Mouse (Mus musculus): ENCODE data around the gene Fgd5. TPM values are rescaled to one million over a fixed set of nuclear protein-coding genes. Genes with fewer than 3 reads are reported as not detected.
"Not testable (repeated sequence)": the region's sequence is repeated elsewhere in the genome, so short reads cannot be mapped to it uniquely, and the experiment has no call there.

Fgd5 gene
- polyA plus RNA-seq, 1 experiment, result 4.1 TPM

DNA sequence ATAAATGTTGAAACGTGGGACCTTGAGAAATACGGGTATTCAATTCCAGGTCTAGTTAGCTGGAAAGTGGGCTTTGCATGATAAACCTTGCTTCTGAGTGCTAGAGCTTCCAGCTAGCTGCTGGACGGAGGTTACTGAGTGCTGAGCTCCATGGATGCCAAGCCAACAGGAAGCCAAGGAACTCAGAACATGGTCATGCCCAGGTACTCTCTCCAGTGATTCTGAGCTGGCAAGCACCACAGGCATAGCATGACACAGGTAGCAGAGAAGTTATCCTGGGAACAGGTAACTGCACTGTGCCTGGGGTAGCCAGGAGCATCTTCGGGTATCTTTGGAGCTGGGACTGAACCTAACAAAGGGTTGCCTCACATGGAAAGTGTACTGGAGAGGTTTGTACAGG is 104.1 kb downstream of the Fgd5 start:
- Histone ChIP-seq H3K4me3 (ENCODE audit: low read depth, low read length) (no peak overlapping the region), H3K27me3 (ENCODE audit: control insufficient read depth, insufficient read depth, low read length, poor library complexity, severe bottlenecking) (no peaks in the 10 kb centered on the region), H3K36me3 (ENCODE audit: control insufficient read depth, insufficient read depth, low read length, poor library complexity, severe bottlenecking) (no peaks in the 10 kb centered on the region), H3K4me1 (ENCODE audit: control insufficient read depth, insufficient read depth, low read length) (no peaks in the 10 kb centered on the region), H3K9ac (ENCODE audit: low read depth, poor library complexity, severe bottlenecking) (no peak overlapping the region), H3K9me3 (replicated peaks; ENCODE audit: control insufficient read depth, insufficient read depth, low read length, poor library complexity, severe bottlenecking) (no peaks in the 10 kb centered on the region), H3K27ac (ENCODE audit: insufficient read depth, low read length) (no peak overlapping the region)
- no peak for TF ChIP-seq POLR2A (IDR thresholded peaks at IDR 0.05; ENCODE audit: insufficient read depth, low read length)
- no peak for TF ChIP-seq CTCF (IDR thresholded peaks at IDR 0.05; ENCODE audit: low read depth, low read length)
- TF ChIP-seq EP300 (IDR thresholded peaks at IDR 0.05; ENCODE audit: insufficient read depth, low read depth, low read length), result no peak

DNA sequence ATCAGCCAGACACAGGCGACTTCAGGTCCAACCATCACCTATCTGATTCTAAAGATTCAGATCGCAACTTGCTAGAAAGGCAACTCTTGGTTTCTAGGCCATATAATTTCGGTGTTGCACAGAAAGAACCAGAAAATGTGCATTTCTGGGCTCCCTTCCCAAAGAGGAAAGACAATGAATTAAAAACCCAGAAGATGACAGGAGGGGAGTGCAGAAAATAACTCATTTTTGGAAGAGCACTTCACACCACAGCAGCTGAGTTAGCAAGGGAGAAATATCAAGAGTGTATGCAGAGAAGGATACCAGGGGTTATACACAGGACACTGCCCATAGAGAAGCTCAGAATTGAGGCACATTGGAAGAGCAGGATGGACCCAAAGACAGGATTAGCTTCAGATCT is 106.3 kb downstream of the Fgd5 start:
- TF ChIP-seq EP300 (IDR thresholded peaks at IDR 0.05; ENCODE audit: insufficient read depth, low read depth, low read length), result no peak
- TF ChIP-seq POLR2A (IDR thresholded peaks at IDR 0.05; ENCODE audit: insufficient read depth, low read length), result no peak
- no peak for TF ChIP-seq CTCF (IDR thresholded peaks at IDR 0.05; ENCODE audit: low read depth, low read length)
- no peaks in the 10 kb centered on the region for H3K9me3 ChIP-seq (replicated peaks; ENCODE audit: control insufficient read depth, insufficient read depth, low read length, poor library complexity, severe bottlenecking)
- H3K36me3 ChIP-seq (ENCODE audit: control insufficient read depth, insufficient read depth, low read length, poor library complexity, severe bottlenecking), result no peaks in the 10 kb centered on the region
- H3K9ac ChIP-seq (ENCODE audit: low read depth, poor library complexity, severe bottlenecking), result no peak overlapping the region
- H3K4me1 ChIP-seq (ENCODE audit: control insufficient read depth, insufficient read depth, low read length), result no peaks in the 10 kb centered on the region
- H3K27ac ChIP-seq (ENCODE audit: insufficient read depth, low read length), result no peak overlapping the region
- H3K27me3 ChIP-seq (ENCODE audit: control insufficient read depth, insufficient read depth, low read length, poor library complexity, severe bottlenecking), result no peaks in the 10 kb centered on the region
- H3K4me3 ChIP-seq (ENCODE audit: low read depth, low read length), result no peak overlapping the region

DNA sequence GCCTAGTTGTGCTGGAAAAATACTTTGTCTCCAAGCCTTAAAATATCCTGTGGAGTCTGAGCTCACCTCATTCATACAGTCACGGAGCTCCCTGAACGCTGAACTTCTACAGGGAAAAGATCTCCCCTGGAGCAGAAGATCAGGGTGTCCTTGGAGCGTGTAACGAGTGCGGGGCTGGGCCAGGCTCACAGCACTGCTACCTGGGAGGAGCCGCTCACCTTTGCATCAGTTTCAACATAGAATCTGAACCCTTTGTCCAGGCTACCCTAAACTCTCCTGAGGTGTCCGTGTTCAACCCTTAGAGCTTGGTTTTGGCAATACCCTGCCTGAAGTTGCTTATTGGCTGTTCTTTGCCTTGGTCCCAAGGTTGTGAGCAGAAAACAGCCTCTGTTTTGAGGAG is 110.5 kb downstream of the Fgd5 start:
- not testable (repeated sequence) for H3K36me3 ChIP-seq (ENCODE audit: control insufficient read depth, insufficient read depth, low read length, poor library complexity, severe bottlenecking); H3K9me3 ChIP-seq (replicated peaks; ENCODE audit: control insufficient read depth, insufficient read depth, low read length, poor library complexity, severe bottlenecking); H3K4me3 ChIP-seq (ENCODE audit: low read depth, low read length); H3K27me3 ChIP-seq (ENCODE audit: control insufficient read depth, insufficient read depth, low read length, poor library complexity, severe bottlenecking); H3K9ac ChIP-seq (ENCODE audit: low read depth, poor library complexity, severe bottlenecking); H3K27ac ChIP-seq (ENCODE audit: insufficient read depth, low read length); H3K4me1 ChIP-seq (ENCODE audit: control insufficient read depth, insufficient read depth, low read length)

DNA sequence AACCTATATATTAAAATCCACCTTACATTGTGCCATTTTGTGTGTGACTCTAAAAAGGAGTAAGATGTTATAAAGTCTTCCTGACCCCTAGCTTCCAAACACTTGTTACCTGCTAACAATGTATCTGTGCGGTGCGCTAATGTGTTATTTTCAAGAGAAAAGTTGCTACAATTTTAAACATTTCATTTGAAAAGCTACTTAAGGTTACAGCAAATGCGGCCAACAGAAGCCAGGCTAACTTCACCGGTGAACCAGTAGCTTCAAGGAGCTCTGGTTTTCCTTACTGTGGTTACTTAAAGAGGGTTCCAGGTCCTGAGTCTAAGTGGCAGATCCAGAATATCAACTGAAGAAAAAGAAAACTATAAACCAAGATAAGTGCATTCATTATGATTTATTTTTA is 111.3 kb downstream of the Fgd5 start:
- no peaks in the 10 kb centered on the region for H3K9me3 ChIP-seq (replicated peaks; ENCODE audit: control insufficient read depth, insufficient read depth, low read length, poor library complexity, severe bottlenecking)
- peak overlapping the region; percentile 98 for H3K9ac ChIP-seq (ENCODE audit: low read depth, poor library complexity, severe bottlenecking)
- TF ChIP-seq CTCF (IDR thresholded peaks at IDR 0.05; ENCODE audit: low read depth, low read length), result no peak
- no peak for TF ChIP-seq POLR2A (IDR thresholded peaks at IDR 0.05; ENCODE audit: insufficient read depth, low read length)
- no peak for TF ChIP-seq EP300 (IDR thresholded peaks at IDR 0.05; ENCODE audit: insufficient read depth, low read depth, low read length)
- H3K27me3 ChIP-seq (ENCODE audit: control insufficient read depth, insufficient read depth, low read length, poor library complexity, severe bottlenecking), result no peaks in the 10 kb centered on the region
- no peaks in the 10 kb centered on the region; the same call in 1 of the 2 replicates for H3K36me3 ChIP-seq (ENCODE audit: control insufficient read depth, insufficient read depth, low read length, poor library complexity, severe bottlenecking)
- no peaks in the 10 kb centered on the region for H3K4me1 ChIP-seq (ENCODE audit: control insufficient read depth, insufficient read depth, low read length)
- H3K27ac ChIP-seq (ENCODE audit: insufficient read depth, low read length), result no peak overlapping the region
- no peak overlapping the region for H3K4me3 ChIP-seq (ENCODE audit: low read depth, low read length)

DNA sequence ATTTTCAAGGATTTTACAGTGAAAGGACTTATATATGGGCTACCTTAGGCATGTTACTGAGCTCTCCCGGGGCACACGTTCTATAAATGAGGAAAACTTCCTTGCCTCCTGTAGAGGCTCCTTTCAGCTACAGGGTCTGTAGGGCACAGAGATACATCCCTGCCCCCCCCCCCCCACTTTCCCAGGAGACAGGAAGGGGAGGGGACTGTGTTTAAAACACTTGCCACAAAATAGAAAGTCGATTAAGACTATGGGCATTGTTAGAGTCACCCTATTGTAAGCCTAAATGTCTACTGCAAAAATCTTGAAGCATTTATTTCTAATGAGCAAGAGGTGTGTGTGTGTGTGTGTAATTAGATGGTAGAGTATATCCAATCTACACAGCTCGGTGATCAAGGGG is 111.8 kb downstream of the Fgd5 start:
- no peaks in the 10 kb centered on the region for H3K4me1 ChIP-seq (ENCODE audit: control insufficient read depth, insufficient read depth, low read length)
- H3K9me3 ChIP-seq (replicated peaks; ENCODE audit: control insufficient read depth, insufficient read depth, low read length, poor library complexity, severe bottlenecking), result no peaks in the 10 kb centered on the region
- H3K27me3 ChIP-seq (ENCODE audit: control insufficient read depth, insufficient read depth, low read length, poor library complexity, severe bottlenecking), result no peaks in the 10 kb centered on the region
- H3K9ac ChIP-seq (ENCODE audit: low read depth, poor library complexity, severe bottlenecking), result peak overlapping the region; percentile 98
- H3K27ac ChIP-seq (ENCODE audit: insufficient read depth, low read length), result peak overlapping the region; percentile 95
- TF ChIP-seq POLR2A (IDR thresholded peaks at IDR 0.05; ENCODE audit: insufficient read depth, low read length), result no peak
- no peak for TF ChIP-seq EP300 (IDR thresholded peaks at IDR 0.05; ENCODE audit: insufficient read depth, low read depth, low read length)
- TF ChIP-seq CTCF (IDR thresholded peaks at IDR 0.05; ENCODE audit: low read depth, low read length), result no peak
- H3K4me3 ChIP-seq (ENCODE audit: low read depth, low read length), result peak overlapping the region; percentile 82
- no peaks in the 10 kb centered on the region; the same call in 1 of the 2 replicates for H3K36me3 ChIP-seq (ENCODE audit: control insufficient read depth, insufficient read depth, low read length, poor library complexity, severe bottlenecking)

DNA sequence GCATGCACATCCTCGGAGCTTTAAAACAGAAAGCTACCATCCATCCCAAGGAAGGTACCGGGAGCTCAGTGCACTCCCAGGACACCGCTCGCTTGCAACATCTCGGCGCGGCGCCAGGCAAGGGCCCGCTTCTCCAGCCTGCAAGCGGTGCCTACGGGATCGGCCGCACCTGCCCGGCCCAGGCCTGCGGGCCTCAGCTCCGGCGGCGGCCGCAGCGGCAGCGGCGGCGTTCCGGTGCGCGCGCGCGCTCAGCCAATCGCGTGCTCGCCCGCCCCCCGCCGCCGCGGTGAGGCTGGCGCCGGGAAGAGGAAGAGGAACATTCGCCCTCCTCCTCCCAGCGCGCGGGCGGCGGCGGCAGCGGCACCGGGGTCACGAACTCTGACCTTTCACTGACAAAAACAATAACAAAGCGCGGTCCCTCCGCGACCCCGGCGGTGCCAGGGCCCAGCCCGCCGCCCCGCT is 112.5 kb downstream of the Fgd5 start, which contains the start of gene Nr2c2:
Gene Nr2c2, plus strand, starts transcription at position 261 of the 462 bp plus-strand sequence.
- Histone ChIP-seq H3K27ac (ENCODE audit: insufficient read depth, low read length) (peak within 1 kb of the TSS; percentile 95), H3K4me3 (ENCODE audit: low read depth, low read length) (peak within 1 kb of the TSS; percentile 82), H3K27me3 (ENCODE audit: control insufficient read depth, insufficient read depth, low read length, poor library complexity, severe bottlenecking) (no peaks in the 10 kb centered on the region), H3K4me1 (ENCODE audit: control insufficient read depth, insufficient read depth, low read length) (no peaks in the 10 kb centered on the region), H3K9me3 (replicated peaks; ENCODE audit: control insufficient read depth, insufficient read depth, low read length, poor library complexity, severe bottlenecking) (no peaks in the 10 kb centered on the region), H3K9ac (ENCODE audit: low read depth, poor library complexity, severe bottlenecking) (peak within 1 kb of the TSS; percentile 98), H3K36me3 (ENCODE audit: control insufficient read depth, insufficient read depth, low read length, poor library complexity, severe bottlenecking) (no peaks in the 10 kb centered on the region; the same call in 1 of the 2 replicates)
- TF ChIP-seq EP300 (IDR thresholded peaks at IDR 0.05; ENCODE audit: insufficient read depth, low read depth, low read length) (no peak), POLR2A (IDR thresholded peaks at IDR 0.05; ENCODE audit: insufficient read depth, low read length) (peak; percentile 76), CTCF (IDR thresholded peaks at IDR 0.05; ENCODE audit: low read depth, low read length) (no peak)
